Mouse (Mus musculus) spleen, postnatal 14 days (tissue): Measurements from ENCODE around the gene Bcl7b.
"Not testable (repeated sequence)": the region's sequence is repeated elsewhere in the genome, so short reads cannot be mapped to it uniquely, and the experiment has no call there.

Experiments
- DNase-seq, 2 experiments: peaks; one replicate each; pipeline ENCODE4 v3.0.0; 2021 to 2022; ENCODE audit warnings: low spot score in 2 of 2

Gene Bcl7b

DNA sequence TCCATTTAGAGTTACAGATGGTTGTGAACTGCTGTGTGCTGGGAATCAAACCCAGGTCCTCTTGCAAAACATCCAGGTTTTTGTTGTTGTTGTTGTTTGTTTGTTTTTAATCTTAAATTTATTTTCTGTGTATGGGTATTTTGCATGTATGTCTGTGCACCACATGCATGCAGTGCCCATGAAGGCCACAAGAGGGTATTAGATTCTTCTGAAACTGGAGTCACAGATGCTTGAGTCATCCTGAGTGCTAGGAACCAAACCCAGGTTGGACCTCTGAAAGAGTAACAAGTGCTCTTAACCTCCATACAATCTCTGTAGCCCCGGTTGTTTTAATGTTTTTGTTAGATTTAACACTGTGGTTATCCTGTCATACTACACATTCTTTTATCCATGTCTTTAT lies 40.1 kb downstream of the Bcl7b start:
- no peak for DNase-seq

DNA sequence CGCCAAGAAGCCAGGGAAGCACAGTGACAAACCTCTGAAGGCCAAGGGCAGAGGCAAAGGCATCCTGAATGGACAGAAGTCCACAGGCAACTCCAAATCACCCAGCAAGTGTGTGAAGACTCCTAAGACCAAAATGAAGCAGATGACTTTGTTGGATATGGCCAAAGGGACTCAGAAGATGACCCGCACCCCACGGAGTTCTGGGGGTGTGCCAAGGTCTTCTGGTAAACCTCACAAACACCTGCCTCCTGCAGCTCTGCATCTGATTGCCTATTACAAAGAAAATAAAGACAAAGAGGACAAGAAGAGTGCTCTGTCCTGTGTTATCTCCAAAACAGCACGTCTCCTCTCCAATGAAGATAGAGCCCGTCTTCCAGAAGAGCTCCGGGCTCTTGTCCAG lies 48.8 kb downstream of the Bcl7b start:
- no peak for DNase-seq

- no peak for DNase-seq
These were observed 52.9 kb downstream of the Bcl7b start for GRCm38 (mm10) chr5:135220941-135221340.

DNA sequence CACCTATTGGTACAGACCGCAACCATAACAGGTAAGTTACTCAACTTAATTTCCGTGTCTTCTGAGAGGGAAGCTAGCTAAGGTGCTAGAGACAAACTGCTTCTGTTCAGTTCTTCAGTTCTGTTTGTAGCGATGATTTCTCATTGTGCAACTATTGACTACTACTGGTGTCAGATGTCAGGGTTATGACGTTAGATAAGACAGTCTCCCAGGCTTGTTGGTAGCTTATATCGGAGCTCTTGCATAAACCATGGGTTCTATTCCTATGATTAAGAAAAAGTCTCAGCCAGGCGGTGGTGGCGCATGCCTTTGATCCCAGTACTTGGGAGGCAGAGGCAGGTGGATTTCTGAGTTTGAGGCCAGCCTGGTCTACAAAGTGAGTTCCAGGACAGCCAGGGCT lies 54.0 kb downstream of the Bcl7b start:
- no peak for DNase-seq

- no peak for DNase-seq
These were observed 56.1 kb downstream of the Bcl7b start for GRCm38 (mm10) chr5:135224169-135224568.

- DNase-seq = not testable (repeated sequence)
These were observed 57.8 kb downstream of the Bcl7b start for GRCm38 (mm10) chr5:135225879-135226278.

GRCm38 (mm10) chr5:135230186-135230585 lies 62.1 kb downstream of the Bcl7b start:
- DNase-seq = no peak
